Mouse (Mus musculus): ENCODE data around the gene Hoxa10. TPM values are rescaled to one million over a fixed set of nuclear protein-coding genes. Genes with fewer than 3 reads are reported as not detected.

The Hoxa10 gene
- polyA plus RNA-seq, 1 experiment from 2014 or later, result 7.8 TPM

DNA sequence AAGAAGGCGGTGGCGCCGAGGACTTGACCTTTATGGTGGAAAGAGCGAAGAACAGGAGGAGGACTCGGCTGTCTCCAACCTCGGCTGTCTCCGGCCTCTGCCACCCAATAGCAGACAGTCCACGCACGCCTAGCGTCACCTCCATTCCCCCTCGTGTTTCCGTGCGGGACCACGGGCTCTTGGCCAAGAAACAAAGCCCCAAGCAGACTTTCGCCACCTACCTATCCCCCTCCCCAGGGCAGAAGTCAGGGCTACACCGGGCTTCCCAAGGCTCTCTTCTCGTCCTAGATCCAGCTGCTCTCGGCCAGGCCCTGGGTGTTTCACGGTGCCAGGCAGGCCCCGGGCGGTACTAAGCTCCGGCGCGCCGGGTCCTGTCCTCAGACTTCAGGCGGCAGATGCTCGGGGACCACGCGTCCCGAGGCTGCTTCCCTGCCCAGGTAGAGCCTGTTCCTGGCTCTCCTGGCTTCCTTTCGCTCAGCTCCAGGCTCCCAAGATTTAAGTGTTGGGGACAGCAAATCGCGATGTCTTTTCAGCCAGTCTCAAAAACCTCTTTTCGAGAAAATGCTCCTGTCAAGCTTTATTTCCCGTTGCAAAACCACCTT, 12.2 kb upstream of the Hoxa10 start:
- no peaks in the 10 kb centered on the region for H3K9me3 ChIP-seq (ENCODE audit: control insufficient read depth)
- H3K27me3 ChIP-seq (replicated peaks; ENCODE audit: control insufficient read depth, insufficient read depth, low read length), result peaks cover 93% of the 10 kb centered on the region
- 3% methylated on average over 35 of the region's 35 CpGs for WGBS
- ATAC-seq, result no peak
- no peaks in the 10 kb centered on the region for H3K36me3 ChIP-seq (ENCODE audit: control insufficient read depth, insufficient read depth)
- peak overlapping the region; percentile 28; the same call in 1 of the 2 replicates for H3K4me2 ChIP-seq (replicated peaks; ENCODE audit: low read depth)
- H3K4me1 ChIP-seq (replicated peaks; ENCODE audit: control insufficient read depth, insufficient read depth, low read length), result no peaks in the 10 kb centered on the region
- H3K27ac ChIP-seq (ENCODE audit: low read depth, low read length), result no peak overlapping the region
- no peak for TF ChIP-seq CTCF (IDR thresholded peaks at IDR 0.05; ENCODE audit: low read depth)
- no peak overlapping the region for H3K9ac ChIP-seq (ENCODE audit: low read depth, low read length)
- peak overlapping the region; percentile 1; the same call in 1 of the 2 replicates for H3K4me3 ChIP-seq (ENCODE audit: low read depth, low read length)

- Histone ChIP-seq H3K27me3 (replicated peaks; ENCODE audit: control insufficient read depth, insufficient read depth, low read length) (peaks cover 94% of the 10 kb centered on the region), H3K36me3 (ENCODE audit: control insufficient read depth, insufficient read depth) (no peaks in the 10 kb centered on the region), H3K4me1 (replicated peaks; ENCODE audit: control insufficient read depth, insufficient read depth, low read length) (no peaks in the 10 kb centered on the region), H3K4me2 (replicated peaks; ENCODE audit: low read depth) (0 out of 2 replicates have a peak overlapping the region, but pooled peaks have one; percentile 28), H3K9ac (ENCODE audit: low read depth, low read length) (no peak overlapping the region), H3K4me3 (ENCODE audit: low read depth, low read length) (peak overlapping the region; percentile 1; the same call in 1 of the 2 replicates), H3K9me3 (ENCODE audit: control insufficient read depth) (no peaks in the 10 kb centered on the region), H3K27ac (ENCODE audit: low read depth, low read length) (no peak overlapping the region)
- WGBS, result 3% methylated on average over 24 of the region's 24 CpGs
- no peak for TF ChIP-seq CTCF (IDR thresholded peaks at IDR 0.05; ENCODE audit: low read depth)
- no peak for ATAC-seq
These were observed 11.5 kb upstream of the Hoxa10 start for GRCm38 (mm10) chr6:52252016-52252774.

- WGBS, result 12% methylated on average over 7 of the region's 7 CpGs
These were observed 10.7 kb upstream of the Hoxa10 start for GRCm38 (mm10) chr6:52251177-52251879.

GRCm38 (mm10) chr6:52249826-52250225, 9.2 kb upstream of the Hoxa10 start:
- no peak for ATAC-seq
- Histone ChIP-seq H3K9ac (ENCODE audit: low read depth, low read length) (no peak overlapping the region), H3K4me3 (ENCODE audit: low read depth, low read length) (no peak overlapping the region), H3K27me3 (replicated peaks; ENCODE audit: control insufficient read depth, insufficient read depth, low read length) (peaks cover 98% of the 10 kb centered on the region), H3K4me1 (replicated peaks; ENCODE audit: control insufficient read depth, insufficient read depth, low read length) (no peaks in the 10 kb centered on the region), H3K36me3 (ENCODE audit: control insufficient read depth, insufficient read depth) (no peaks in the 10 kb centered on the region), H3K4me2 (replicated peaks; ENCODE audit: low read depth) (no peak overlapping the region), H3K9me3 (ENCODE audit: control insufficient read depth) (no peaks in the 10 kb centered on the region), H3K27ac (ENCODE audit: low read depth, low read length) (no peak overlapping the region)
- WGBS, result 3% methylated on average over 4 of the region's 4 CpGs
- TF ChIP-seq CTCF (IDR thresholded peaks at IDR 0.05; ENCODE audit: low read depth), result no peak

More at GRCm38 (mm10) chr6:52251177-52251879, 10.7 kb upstream of the Hoxa10 start:
- H3K4me3 ChIP-seq (ENCODE audit: low read depth, low read length), result no peak overlapping the region
- no peaks in the 10 kb centered on the region for H3K9me3 ChIP-seq (ENCODE audit: control insufficient read depth)
- H3K4me1 ChIP-seq (replicated peaks; ENCODE audit: control insufficient read depth, insufficient read depth, low read length), result no peaks in the 10 kb centered on the region
- H3K36me3 ChIP-seq (ENCODE audit: control insufficient read depth, insufficient read depth), result no peaks in the 10 kb centered on the region
- H3K27ac ChIP-seq (ENCODE audit: low read depth, low read length), result no peak overlapping the region
- H3K4me2 ChIP-seq (replicated peaks; ENCODE audit: low read depth), result no peak overlapping the region
- H3K9ac ChIP-seq (ENCODE audit: low read depth, low read length), result no peak overlapping the region
- H3K27me3 ChIP-seq (replicated peaks; ENCODE audit: control insufficient read depth, insufficient read depth, low read length), result peaks cover 98% of the 10 kb centered on the region
- ATAC-seq, result no peak
- TF ChIP-seq CTCF (IDR thresholded peaks at IDR 0.05; ENCODE audit: low read depth), result no peak

DNA sequence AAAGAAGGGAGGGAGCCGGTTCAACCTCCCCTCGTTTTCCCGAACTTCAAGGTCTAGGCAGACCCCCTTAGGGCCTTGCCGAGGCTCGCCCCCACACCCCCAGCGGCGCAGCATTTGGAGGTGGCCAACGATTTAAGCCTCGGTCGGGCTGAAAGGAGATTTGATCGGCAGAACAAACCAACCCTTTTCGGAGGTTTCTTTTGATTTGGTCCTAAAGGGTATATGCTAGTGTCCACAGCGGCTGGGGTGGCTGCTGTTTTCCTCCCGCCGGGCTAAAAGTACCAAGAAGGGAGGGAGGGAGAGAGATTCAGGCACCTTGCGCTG, 8.7 kb upstream of the Hoxa10 start:
- WGBS, result under 1% methylated on average over 16 of the region's 16 CpGs
- no peak for ATAC-seq
- H3K4me3 ChIP-seq (ENCODE audit: low read depth, low read length), result no peak overlapping the region
- TF ChIP-seq CTCF (IDR thresholded peaks at IDR 0.05; ENCODE audit: low read depth), result no peak
- no peak overlapping the region for H3K27ac ChIP-seq (ENCODE audit: low read depth, low read length)
- H3K27me3 ChIP-seq (replicated peaks; ENCODE audit: control insufficient read depth, insufficient read depth, low read length), result peaks cover 98% of the 10 kb centered on the region
- peak overlapping the region; percentile 22; the same call in 1 of the 2 replicates for H3K4me2 ChIP-seq (replicated peaks; ENCODE audit: low read depth)
- H3K36me3 ChIP-seq (ENCODE audit: control insufficient read depth, insufficient read depth), result no peaks in the 10 kb centered on the region
- H3K9me3 ChIP-seq (ENCODE audit: control insufficient read depth), result no peaks in the 10 kb centered on the region
- H3K9ac ChIP-seq (ENCODE audit: low read depth, low read length), result no peak overlapping the region
- no peaks in the 10 kb centered on the region for H3K4me1 ChIP-seq (replicated peaks; ENCODE audit: control insufficient read depth, insufficient read depth, low read length)

Measured in intestine, postnatal 0 days (tissue).